Mouse (Mus musculus): Measurements from ENCODE around the gene Smr3a. TPM values are rescaled to one million over a fixed set of nuclear protein-coding genes. Genes with fewer than 3 reads are reported as not detected.

Gene Smr3a
- polyA plus RNA-seq (2016; fragmentation: Nextera tagmentation; extraction: Ambion mirVana), result not detected in 2 replicates

DNA sequence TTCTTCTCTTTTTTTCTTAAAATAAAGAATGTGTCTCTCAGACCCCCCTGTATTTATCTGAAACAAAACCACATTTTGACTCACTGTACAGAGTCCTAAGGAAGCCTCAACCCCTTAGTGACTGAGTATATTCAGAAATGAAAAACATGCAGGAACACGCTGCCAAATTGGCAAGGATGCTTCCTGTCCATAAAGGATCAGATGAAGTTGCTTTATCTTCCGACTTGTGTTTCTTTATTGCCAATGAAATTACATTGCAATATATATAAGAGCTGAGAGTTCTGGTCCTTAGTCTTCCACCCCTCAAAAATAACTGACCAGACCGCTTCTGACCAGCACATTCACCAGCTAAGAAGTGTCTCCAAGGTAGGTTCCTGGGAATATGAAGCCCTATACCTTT, at the start of gene Smr3a:
Gene Smr3a, plus strand, starts transcription at position 301 of the 400 bp plus-strand sequence.
- Histone ChIP-seq H3K9me3 (no peaks in the 10 kb centered on the region), H3K27ac (no peak within 1 kb of the TSS), H3K4me3 (no peak within 1 kb of the TSS), H3K4me1 (no peaks in the 10 kb centered on the region), H3K27me3 (no peaks in the 10 kb centered on the region), H3K9ac (no peak within 1 kb of the TSS), H3K4me2 (replicated peaks) (no peak within 1 kb of the TSS), H3K36me3 (no peaks in the 10 kb centered on the region)
- ATAC-seq (ENCODE audit: insufficient number of reproducible peaks, insufficient read depth, low FRiP score, low TSS enrichment), result no peak
- 86% methylated on average over 3 of the region's 3 CpGs for WGBS

DNA sequence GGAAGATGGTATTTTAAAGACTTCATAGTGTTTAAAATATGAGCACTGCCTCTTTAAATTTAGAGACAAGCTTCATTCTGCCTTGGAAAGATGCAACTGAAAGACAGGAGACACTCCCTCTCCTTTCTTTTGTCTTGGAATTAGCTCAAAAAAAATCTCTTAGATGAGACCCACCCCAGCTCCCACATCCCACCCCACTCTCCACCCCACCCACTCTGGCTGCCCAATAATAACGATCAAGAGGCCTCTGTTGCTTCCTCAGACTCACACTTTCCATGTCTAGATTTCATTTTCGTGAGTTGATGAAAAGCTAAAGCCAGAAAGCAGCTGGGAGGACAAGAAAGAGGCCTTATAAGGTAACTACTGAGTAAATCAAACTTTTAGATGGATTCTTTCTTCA, 33.1 kb upstream of the Smr3a start, which contains the start of the genes 2310003L06Rik and Gm28434:
Gene 2310003L06Rik, plus strand, starts transcription at position 259 of the 400 bp plus-strand sequence.
Gene Gm28434, plus strand, starts transcription at position 317 of the 400 bp plus-strand sequence.
- Histone ChIP-seq H3K4me3 (no peak within 1 kb of the TSS), H3K27ac (no peak within 1 kb of the TSS), H3K9me3 (no peaks in the 10 kb centered on the region), H3K36me3 (no peaks in the 10 kb centered on the region), H3K4me2 (replicated peaks) (no peak within 1 kb of the TSS), H3K4me1 (no peaks in the 10 kb centered on the region), H3K27me3 (no peaks in the 10 kb centered on the region), H3K9ac (no peak within 1 kb of the TSS)
- whole genome bisulfite sequencing, result 72% methylated on average over 2 of the region's 2 CpGs
- ATAC-seq (ENCODE audit: insufficient number of reproducible peaks, insufficient read depth, low FRiP score, low TSS enrichment), result no peak

DNA sequence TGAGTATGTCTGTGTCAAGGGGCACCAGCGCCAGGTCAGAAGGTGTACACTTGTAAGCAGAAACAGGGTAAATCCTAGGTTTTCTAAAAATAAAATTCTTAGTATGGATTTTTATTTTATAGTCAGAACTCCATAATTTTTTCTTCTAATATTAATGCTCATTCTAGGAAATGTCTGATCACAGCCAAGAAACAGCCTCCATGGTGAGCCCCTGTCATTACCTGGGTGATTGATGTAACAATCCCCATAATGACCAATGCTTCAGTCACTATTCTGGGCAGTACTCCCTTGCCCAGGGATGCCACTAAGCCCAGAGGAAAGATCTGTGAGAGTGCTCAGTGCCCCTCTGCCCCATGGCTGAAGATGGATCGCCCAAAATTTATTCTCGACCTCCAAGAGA, 23.2 kb upstream of the Smr3a start, which contains the start of gene Cabs1:
Gene Cabs1, plus strand, starts transcription at position 301 of the 400 bp plus-strand sequence.
- no peaks in the 10 kb centered on the region for H3K9me3 ChIP-seq
- H3K36me3 ChIP-seq, result no peaks in the 10 kb centered on the region
- no peaks in the 10 kb centered on the region for H3K4me1 ChIP-seq
- H3K4me3 ChIP-seq, result no peak within 1 kb of the TSS
- no peak within 1 kb of the TSS for H3K4me2 ChIP-seq (replicated peaks)
- H3K9ac ChIP-seq, result no peak within 1 kb of the TSS
- ATAC-seq (ENCODE audit: insufficient number of reproducible peaks, insufficient read depth, low FRiP score, low TSS enrichment), result no peak
- H3K27ac ChIP-seq, result no peak within 1 kb of the TSS
- no peaks in the 10 kb centered on the region for H3K27me3 ChIP-seq
- WGBS, result 88% methylated on average over 3 of the region's 3 CpGs

DNA sequence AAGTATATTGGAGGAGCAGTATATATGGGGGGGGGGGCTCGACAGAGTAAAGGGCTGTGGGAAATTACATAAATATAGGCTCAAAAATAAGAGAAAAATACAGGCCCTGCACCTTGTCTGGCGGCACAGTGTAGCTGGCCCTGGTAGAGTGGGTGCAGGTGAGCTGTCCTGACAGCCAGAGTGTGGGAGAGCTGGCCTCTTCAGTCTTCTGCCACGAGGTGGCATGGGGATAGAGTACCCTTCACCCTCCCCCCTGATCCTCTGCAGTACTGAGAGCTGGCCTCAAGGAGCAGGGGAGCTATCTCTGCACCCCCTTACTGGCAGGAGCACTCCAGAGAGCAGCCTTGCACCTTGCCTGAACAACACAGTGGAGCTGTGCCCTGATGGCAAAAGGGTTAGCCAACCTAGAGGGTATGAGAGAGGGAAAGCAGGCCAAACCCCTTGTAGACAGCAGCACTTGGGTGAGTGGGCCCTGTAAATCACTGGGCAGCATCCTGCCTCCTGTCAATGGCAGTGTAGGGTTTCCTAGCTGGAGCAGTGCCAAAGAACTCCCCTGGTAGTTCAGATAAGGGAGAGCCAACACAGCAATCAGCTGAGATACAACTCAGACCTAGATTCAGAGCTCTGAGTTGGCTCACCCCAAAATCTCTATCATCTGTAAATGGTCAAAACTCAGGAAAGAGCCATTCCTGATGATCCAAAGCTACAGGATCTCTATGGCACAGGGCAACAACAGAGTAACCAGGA, 19.7 kb upstream of the Smr3a start:
- H3K9me3 ChIP-seq, result no peaks in the 10 kb centered on the region
- no peaks in the 10 kb centered on the region for H3K4me1 ChIP-seq
- no peak overlapping the region for H3K4me3 ChIP-seq
- H3K36me3 ChIP-seq, result no peaks in the 10 kb centered on the region
- H3K27me3 ChIP-seq, result no peaks in the 10 kb centered on the region
- H3K27ac ChIP-seq, result no peak overlapping the region
- no peak overlapping the region for H3K4me2 ChIP-seq (replicated peaks)
- ATAC-seq (ENCODE audit: insufficient number of reproducible peaks, insufficient read depth, low FRiP score, low TSS enrichment), result peak; percentile 69; the same call in 1 of the 2 replicates
- WGBS, result 57% methylated on average over 3 of the region's 3 CpGs
- H3K9ac ChIP-seq, result no peak overlapping the region

DNA sequence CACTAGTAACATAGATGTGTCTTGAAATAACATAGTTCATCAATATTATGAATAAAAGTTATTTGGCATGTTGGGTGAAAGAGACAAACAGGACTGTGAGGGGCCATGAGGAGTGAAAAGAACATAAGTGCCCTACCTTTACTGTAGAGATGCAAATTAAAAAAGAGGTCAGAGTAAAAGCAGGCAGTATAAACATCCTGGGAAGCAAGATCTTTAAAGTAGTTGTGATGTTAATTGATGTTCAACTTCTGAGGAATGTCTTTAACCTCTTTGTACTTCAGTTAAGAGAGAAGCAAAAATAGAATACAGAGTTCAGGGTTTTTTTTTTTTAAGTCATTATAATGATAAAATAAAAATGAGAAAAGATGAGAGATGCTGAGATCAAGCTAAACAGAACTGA, 2.9 kb downstream of the Smr3a start:
- Histone ChIP-seq H3K27me3 (no peaks in the 10 kb centered on the region), H3K27ac (no peak overlapping the region), H3K4me1 (no peaks in the 10 kb centered on the region), H3K9me3 (no peaks in the 10 kb centered on the region), H3K4me3 (no peak overlapping the region), H3K36me3 (no peaks in the 10 kb centered on the region), H3K9ac (no peak overlapping the region), H3K4me2 (replicated peaks) (no peak overlapping the region)
- ATAC-seq (ENCODE audit: insufficient number of reproducible peaks, insufficient read depth, low FRiP score, low TSS enrichment), result no peak

Other genes starting within 250 kb of the Smr3a start
- gene Csn1s2a, start 228.0 kb upstream of the Smr3a start, polyA plus RNA-seq (2016; fragmentation: Nextera tagmentation; extraction: Ambion mirVana), result not detected in 2 replicates
- not detected in 2 replicates for gene Csn1s2b, start 194.5 kb upstream of the Smr3a start, polyA plus RNA-seq (2016; fragmentation: Nextera tagmentation; extraction: Ambion mirVana)
- not detected in 2 replicates for gene Prr27, start 176.9 kb upstream of the Smr3a start, polyA plus RNA-seq (2016; fragmentation: Nextera tagmentation; extraction: Ambion mirVana)
- not detected in 2 replicates for gene Odam, start 117.5 kb upstream of the Smr3a start, polyA plus RNA-seq (2016; fragmentation: Nextera tagmentation; extraction: Ambion mirVana)
- gene Csn3, start 77.0 kb upstream of the Smr3a start, polyA plus RNA-seq (2016; fragmentation: Nextera tagmentation; extraction: Ambion mirVana), result not detected in 2 replicates
- gene 2310003L06Rik, start 33.1 kb upstream of the Smr3a start, polyA plus RNA-seq (2016; fragmentation: Nextera tagmentation; extraction: Ambion mirVana), result not detected in 2 replicates
- not detected in 2 replicates for gene Gm28434, start 33.0 kb upstream of the Smr3a start, polyA plus RNA-seq (2016; fragmentation: Nextera tagmentation; extraction: Ambion mirVana)
- not detected in 2 replicates for gene Cabs1, start 23.1 kb upstream of the Smr3a start, polyA plus RNA-seq (2016; fragmentation: Nextera tagmentation; extraction: Ambion mirVana)
- not detected in 2 replicates for gene Smr2, start 84.0 kb downstream of the Smr3a start, polyA plus RNA-seq (2016; fragmentation: Nextera tagmentation; extraction: Ambion mirVana)
- not detected in 2 replicates for gene Gm11116, start 109.0 kb downstream of the Smr3a start, polyA plus RNA-seq (2016; fragmentation: Nextera tagmentation; extraction: Ambion mirVana)
- not detected in 2 replicates for gene Gm11115, start 151.6 kb downstream of the Smr3a start, polyA plus RNA-seq (2016; fragmentation: Nextera tagmentation; extraction: Ambion mirVana)